Mouse (Mus musculus): Measurements from ENCODE around the gene Wsb1. TPM values are rescaled to one million over a fixed set of nuclear protein-coding genes. Genes with fewer than 3 reads are reported as not detected.
"Not testable (repeated sequence)": the region's sequence is repeated elsewhere in the genome, so short reads cannot be mapped to it uniquely, and the experiment has no call there.

Gene Wsb1
- polyA plus RNA-seq, 2 experiments: 384 to 640 TPM

GRCm38 (mm10) chr11:79267171-79267570 is 12.7 kb upstream of the Wsb1 start:
- DNase-seq (ENCODE audit: low spot score): peak; percentile 65
- H3K4me2 ChIP-seq (replicated peaks; ENCODE audit: low read depth, low read length, severe bottlenecking): no peak overlapping the region

GRCm38 (mm10) chr11:79264376-79264775 is 9.9 kb upstream of the Wsb1 start:
- H3K4me3 ChIP-seq (replicated peaks; ENCODE audit: low read length): no peak overlapping the region
- WGBS: 25% methylated on average over 3 of the region's 3 CpGs
- H3K9ac ChIP-seq (ENCODE audit: low read depth, low read length, severe bottlenecking): no peak overlapping the region
- H3K27ac ChIP-seq (replicated peaks; ENCODE audit: low read depth, low read length): 0 out of 2 replicates have a peak overlapping the region, but pooled peaks have one; percentile 65
- peaks cover 5% of the 10 kb centered on the region; the same call in 1 of the 2 replicates for H3K4me1 ChIP-seq (ENCODE audit: control insufficient read depth, insufficient read depth, low read length)
- TF ChIP-seq POLR2A (IDR thresholded peaks at IDR 0.05; ENCODE audit: borderline replicate concordance, extremely low read depth, insufficient read depth, insufficient read length): no peak
- H3K9me3 ChIP-seq (ENCODE audit: control insufficient read depth, low read length): no peaks in the 10 kb centered on the region
- no peak for DNase-seq (ENCODE audit: low spot score)
- no peaks in the 10 kb centered on the region for H3K36me3 ChIP-seq (ENCODE audit: control insufficient read depth, insufficient read depth, low read length)
- no peak for ATAC-seq (ENCODE audit: low FRiP score, low read depth)
- no peaks in the 10 kb centered on the region for H3K27me3 ChIP-seq (ENCODE audit: control insufficient read depth, insufficient read depth, low read length)
- no peak overlapping the region for H3K4me2 ChIP-seq (replicated peaks; ENCODE audit: low read depth, low read length, severe bottlenecking)

More at GRCm38 (mm10) chr11:79267171-79267570, 12.7 kb upstream of the Wsb1 start:
- H3K36me3 ChIP-seq (ENCODE audit: control insufficient read depth, insufficient read depth, low read length): no peaks in the 10 kb centered on the region
- H3K27me3 ChIP-seq (ENCODE audit: control insufficient read depth, insufficient read depth, low read length): no peaks in the 10 kb centered on the region
- 5% methylated on average over 1 of the region's 1 CpGs for WGBS
- no peak overlapping the region for H3K9ac ChIP-seq (ENCODE audit: low read depth, low read length, severe bottlenecking)
- ATAC-seq (ENCODE audit: low FRiP score, low read depth): peak; percentile 77
- no peak overlapping the region for H3K4me3 ChIP-seq (replicated peaks; ENCODE audit: low read length)
- peak overlapping the region; percentile 75 for H3K27ac ChIP-seq (replicated peaks; ENCODE audit: low read depth, low read length)
- H3K4me1 ChIP-seq (ENCODE audit: control insufficient read depth, insufficient read depth, low read length): peaks cover 5% of the 10 kb centered on the region; the same call in 1 of the 2 replicates
- no peaks in the 10 kb centered on the region for H3K9me3 ChIP-seq (ENCODE audit: control insufficient read depth, low read length)
- TF ChIP-seq POLR2A (IDR thresholded peaks at IDR 0.05; ENCODE audit: borderline replicate concordance, extremely low read depth, insufficient read depth, insufficient read length): no peak

GRCm38 (mm10) chr11:79260126-79260525 is 5.7 kb upstream of the Wsb1 start:
- not testable (repeated sequence) for H3K4me2 ChIP-seq (replicated peaks; ENCODE audit: low read depth, low read length, severe bottlenecking); ATAC-seq (ENCODE audit: low FRiP score, low read depth)
- WGBS: 89% methylated on average over 4 of the region's 4 CpGs

GRCm38 (mm10) chr11:79258738-79259137 is 4.3 kb upstream of the Wsb1 start:
- H3K4me2 ChIP-seq (replicated peaks; ENCODE audit: low read depth, low read length, severe bottlenecking): no peak overlapping the region
- WGBS: 72% methylated on average over 6 of the region's 6 CpGs
- H3K9me3 ChIP-seq (ENCODE audit: control insufficient read depth, low read length): no peaks in the 10 kb centered on the region
- no peak for TF ChIP-seq POLR2A (IDR thresholded peaks at IDR 0.05; ENCODE audit: borderline replicate concordance, extremely low read depth, insufficient read depth, insufficient read length)
- H3K27me3 ChIP-seq (ENCODE audit: control insufficient read depth, insufficient read depth, low read length): no peaks in the 10 kb centered on the region
- H3K9ac ChIP-seq (ENCODE audit: low read depth, low read length, severe bottlenecking): no peak overlapping the region
- H3K4me1 ChIP-seq (ENCODE audit: control insufficient read depth, insufficient read depth, low read length): peaks cover 4% of the 10 kb centered on the region; the same call in 1 of the 2 replicates
- no peaks in the 10 kb centered on the region for H3K36me3 ChIP-seq (ENCODE audit: control insufficient read depth, insufficient read depth, low read length)
- DNase-seq (ENCODE audit: low spot score) (no peak), ATAC-seq (ENCODE audit: low FRiP score, low read depth) (no peak)
- no peak overlapping the region for H3K4me3 ChIP-seq (replicated peaks; ENCODE audit: low read length)
- no peak overlapping the region for H3K27ac ChIP-seq (replicated peaks; ENCODE audit: low read depth, low read length)

More at GRCm38 (mm10) chr11:79260126-79260525, 5.7 kb upstream of the Wsb1 start:
- not testable (repeated sequence) for H3K27ac ChIP-seq (replicated peaks; ENCODE audit: low read depth, low read length); DNase-seq (ENCODE audit: low spot score); H3K9me3 ChIP-seq (ENCODE audit: control insufficient read depth, low read length); H3K9ac ChIP-seq (ENCODE audit: low read depth, low read length, severe bottlenecking); H3K4me1 ChIP-seq (ENCODE audit: control insufficient read depth, insufficient read depth, low read length); H3K4me3 ChIP-seq (replicated peaks; ENCODE audit: low read length); H3K36me3 ChIP-seq (ENCODE audit: control insufficient read depth, insufficient read depth, low read length); H3K27me3 ChIP-seq (ENCODE audit: control insufficient read depth, insufficient read depth, low read length)

GRCm38 (mm10) chr11:79253542-79254390 is 705 bp downstream of the Wsb1 start:
- Histone ChIP-seq H3K4me1 (ENCODE audit: control insufficient read depth, insufficient read depth, low read length) (peaks cover 20% of the 10 kb centered on the region), H3K27ac (replicated peaks; ENCODE audit: low read depth, low read length) (peak overlapping the region; percentile 93), H3K4me2 (replicated peaks; ENCODE audit: low read depth, low read length, severe bottlenecking) (peak overlapping the region; percentile 93), H3K36me3 (ENCODE audit: control insufficient read depth, insufficient read depth, low read length) (peaks cover 22% of the 10 kb centered on the region), H3K4me3 (replicated peaks; ENCODE audit: low read length) (peak overlapping the region; percentile 92), H3K9ac (ENCODE audit: low read depth, low read length, severe bottlenecking) (peak overlapping the region; percentile 97), H3K9me3 (ENCODE audit: control insufficient read depth, low read length) (no peaks in the 10 kb centered on the region), H3K27me3 (ENCODE audit: control insufficient read depth, insufficient read depth, low read length) (no peaks in the 10 kb centered on the region)
- ATAC-seq (ENCODE audit: low FRiP score, low read depth) (0 out of 2 replicates have a peak, but pooled peaks have one; percentile 1), DNase-seq (ENCODE audit: low spot score) (no peak)
- 1% methylated on average over 49 of the region's 49 CpGs for WGBS
- TF ChIP-seq POLR2A (IDR thresholded peaks at IDR 0.05; ENCODE audit: borderline replicate concordance, extremely low read depth, insufficient read depth, insufficient read length): no peak
